Mouse (Mus musculus) heart, postnatal 0 days (tissue): ENCODE data around the gene Sarm1. TPM values are rescaled to one million over a fixed set of nuclear protein-coding genes. Genes with fewer than 3 reads are reported as not detected.
A peak's percentile ranks its signal among the peaks of the same experiment; 100 is the strongest.

Source experiments
- ATAC-seq: fragments of 200-750 bp; cut with Nextera tagmentation; 2 replicates; pipeline ENCODE4 v1.8.0; 2017; ENCODE audit warnings: low read depth, moderate number of reproducible peaks, moderate library complexity; ENCODE audit not compliant: insufficient read depth
- DNase-seq: peaks from one replicate; pipeline ENCODE4 v3.0.0-alpha.2; 2016; ENCODE audit warnings: low spot score
- H3K27ac ChIP-seq: fragments of 300-500 bp; sonication (generic); 2 replicates; pipeline ENCODE4 v1.5.1; 2014; ENCODE audit warnings: low read depth, mild to moderate bottlenecking
- H3K27me3 ChIP-seq: fragments of 300-500 bp; sonication (generic); 2 replicates; pipeline ENCODE4 v1.6.1; 2014; ENCODE audit warnings: low read length, mixed read lengths; ENCODE audit not compliant: control insufficient read depth, insufficient read depth
- H3K36me3 ChIP-seq: fragments of 300-500 bp; sonication (generic); replicated peaks from 2 replicates; pipeline ENCODE4 v1.6.1; 2014; ENCODE audit warnings: low read length, mixed read lengths; ENCODE audit not compliant: control insufficient read depth, insufficient read depth
- H3K4me1 ChIP-seq: fragments of 300-500 bp; sonication (generic); 2 replicates; pipeline ENCODE4 v1.6.1; 2014; ENCODE audit warnings: antibody characterized with exemption; ENCODE audit not compliant: control insufficient read depth, insufficient read depth
- H3K4me2 ChIP-seq: fragments of 300-500 bp; sonication (generic); 2 replicates; pipeline ENCODE4 v1.6.1; 2014; ENCODE audit warnings: low read depth, mild to moderate bottlenecking, low read length, moderate library complexity
- H3K4me3 ChIP-seq: fragments of 300-500 bp; sonication (generic); 2 replicates; pipeline ENCODE4 v1.5.1; 2014; ENCODE audit warnings: low read depth, low read length
- H3K9ac ChIP-seq: fragments of 300-500 bp; sonication (generic); replicated peaks from 2 replicates; pipeline ENCODE4 v1.6.1; 2014; ENCODE audit warnings: low read depth, low read length, mixed read lengths
- H3K9me3 ChIP-seq: fragments of 300-500 bp; sonication (generic); replicated peaks from 2 replicates; pipeline ENCODE4 v1.6.1; 2016; ENCODE audit warnings: low read length; ENCODE audit not compliant: control insufficient read depth
- CTCF ChIP-seq: IDR thresholded peaks from 2 replicates; pipeline ENCODE4 v1.5.1; 2016; ENCODE audit warnings: antibody characterized with exemption, control low read depth, low read depth
- EP300 ChIP-seq: IDR thresholded peaks from 2 replicates; pipeline ENCODE4 v1.6.1; 2016; ENCODE audit warnings: antibody characterized with exemption, low read depth
- WGBS: fragments of 180-500 bp; shearing (Covaris S2); extraction: QIAGEN DNeasy Blood & Tissue Kit; methylation state at CpG from one replicate; pipeline ENCODE4 v1.1.7; 2014; 5-methylcytosine and 5-hydroxymethylcytosine counted together
- polyA plus RNA-seq: library from polyadenylated mRNA; unstranded; fragments of >200 nt; fragmentation: Nextera tagmentation; extraction: Ambion mirVana; gene quantifications from 2 replicates; pipeline ENCODE4 v1.2.1, GENCODE M21; 2015
- total RNA-seq: library from RNA; depleted of rRNA; stranded (reverse); fragments of >200 nt; gene quantifications from 2 replicates; pipeline ENCODE4 v1.2.3, GENCODE M21; 2014; ENCODE audit warnings: low replicate concordance

The Sarm1 gene
- total and polyA plus RNA-seq, 2 experiments from 2014 or later: not detected

DNA sequence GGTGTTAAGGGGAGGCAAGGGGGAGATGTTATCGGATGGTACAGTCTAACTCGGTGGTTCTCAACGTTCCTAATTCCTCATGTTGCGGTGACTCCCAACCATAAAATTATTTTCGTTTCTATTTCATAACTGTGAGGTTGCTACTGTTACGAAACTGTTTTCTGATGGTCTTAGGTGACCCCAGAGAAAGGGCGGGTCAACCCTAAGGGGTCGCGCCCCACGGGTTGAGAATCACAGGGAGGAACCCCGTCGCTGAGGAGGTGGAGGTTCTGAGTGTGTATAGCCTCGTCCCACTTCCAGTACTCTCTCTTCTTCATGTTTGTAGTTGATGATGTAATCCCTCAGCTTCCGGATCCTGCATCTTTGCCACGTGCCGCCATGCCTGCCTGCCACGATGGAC lies 38.8 kb downstream of the Sarm1 start:
- no peak for DNase-seq
- Histone ChIP-seq H3K27me3 (peaks cover 4% of the 10 kb centered on the region; the same call in 1 of the 2 replicates), H3K4me1 (no peaks in the 10 kb centered on the region), H3K36me3 (no peaks in the 10 kb centered on the region), H3K9ac (no peak overlapping the region), H3K9me3 (no peaks in the 10 kb centered on the region), H3K4me3 (no peak overlapping the region), H3K4me2 (no peak overlapping the region), H3K27ac (no peak overlapping the region)
- WGBS: 79% methylated on average over 17 of the region's 17 CpGs
- TF ChIP-seq EP300 (no peak), CTCF (no peak)
- no peak for ATAC-seq

DNA sequence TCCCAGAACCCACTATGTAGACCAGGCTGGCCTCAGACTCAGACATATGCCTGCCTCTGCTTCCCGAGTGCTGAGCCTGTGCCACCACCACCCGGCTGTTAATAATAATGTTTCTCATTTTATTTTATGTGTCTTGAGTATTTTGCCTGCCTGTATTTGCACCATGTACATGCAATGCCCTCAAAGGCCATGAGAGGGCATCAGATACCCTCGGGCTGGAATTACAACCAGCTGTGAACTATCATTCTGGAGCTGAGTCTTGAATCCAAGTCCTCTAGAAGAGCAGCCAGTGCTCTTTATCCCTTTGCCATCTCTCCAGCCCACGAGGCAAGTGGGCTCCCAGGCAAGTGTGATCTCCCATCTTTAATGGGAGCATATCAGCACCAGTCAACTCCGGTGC lies 42.2 kb downstream of the Sarm1 start:
- no peak for ATAC-seq
- DNase-seq: no peak
- H3K4me1 ChIP-seq: no peaks in the 10 kb centered on the region
- no peaks in the 10 kb centered on the region for H3K36me3 ChIP-seq
- no peak overlapping the region for H3K9ac ChIP-seq
- peaks cover 4% of the 10 kb centered on the region; the same call in 1 of the 2 replicates for H3K27me3 ChIP-seq
- no peaks in the 10 kb centered on the region for H3K9me3 ChIP-seq
- 30% methylated on average over 5 of the region's 5 CpGs for WGBS
- no peak overlapping the region for H3K4me3 ChIP-seq
- H3K27ac ChIP-seq: no peak overlapping the region
- no peak overlapping the region for H3K4me2 ChIP-seq
- TF ChIP-seq EP300: no peak
- TF ChIP-seq CTCF: peak; percentile 62

DNA sequence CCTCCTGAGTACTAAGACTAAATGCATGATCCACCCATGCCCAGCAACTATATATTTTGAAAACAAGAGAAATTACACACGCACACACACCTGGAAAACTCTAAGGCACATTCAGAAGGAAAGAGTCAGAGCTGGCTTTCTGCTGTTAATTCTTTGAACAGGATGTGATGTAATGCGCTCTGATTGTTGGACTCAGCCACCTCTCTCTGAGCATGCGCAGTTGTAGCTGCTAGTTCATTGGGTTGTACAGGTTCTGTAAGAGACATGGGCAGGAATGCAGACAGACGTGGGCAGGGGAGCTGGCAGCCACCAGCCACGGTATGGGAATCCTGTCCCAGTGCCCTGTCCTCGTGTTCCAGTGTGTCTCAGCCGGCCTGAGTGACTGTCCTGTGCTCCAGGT lies 43.3 kb downstream of the Sarm1 start:
- no peak overlapping the region for H3K4me3 ChIP-seq
- H3K4me2 ChIP-seq: no peak overlapping the region
- no peak for DNase-seq
- H3K4me1 ChIP-seq: no peaks in the 10 kb centered on the region
- no peak for TF ChIP-seq CTCF
- TF ChIP-seq EP300: no peak
- H3K27me3 ChIP-seq: peaks cover 4% of the 10 kb centered on the region; the same call in 1 of the 2 replicates
- no peaks in the 10 kb centered on the region for H3K9me3 ChIP-seq
- no peak for ATAC-seq
- no peak overlapping the region for H3K27ac ChIP-seq
- no peaks in the 10 kb centered on the region for H3K36me3 ChIP-seq
- WGBS: 59% methylated on average over 7 of the region's 7 CpGs
- no peak overlapping the region for H3K9ac ChIP-seq

DNA sequence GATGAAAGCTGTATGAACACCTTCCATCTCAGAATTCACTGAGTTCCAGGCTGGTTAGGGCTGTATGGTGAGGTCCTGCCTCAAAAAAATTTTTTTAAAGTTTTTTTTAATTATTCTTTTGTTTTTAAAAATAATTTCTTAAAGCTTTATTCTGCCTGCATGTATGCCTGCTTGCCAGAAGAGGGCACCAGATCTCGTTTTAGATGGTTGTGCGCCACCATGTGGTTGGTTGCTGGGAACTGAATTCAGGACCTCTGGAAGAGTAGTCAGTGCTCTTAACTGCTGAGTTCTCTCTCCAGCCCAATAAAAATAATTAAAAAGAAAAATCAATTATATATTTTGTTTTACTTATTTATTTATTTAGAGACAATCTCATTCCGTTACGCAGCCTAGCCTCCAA lies 43.9 kb downstream of the Sarm1 start:
- TF ChIP-seq CTCF: peak; percentile 89
- TF ChIP-seq EP300: no peak
- 14% methylated on average over 4 of the region's 4 CpGs for WGBS
- no peak for ATAC-seq
- Histone ChIP-seq H3K4me2 (no peak overlapping the region), H3K9me3 (no peaks in the 10 kb centered on the region), H3K36me3 (no peaks in the 10 kb centered on the region), H3K27me3 (peaks cover 4% of the 10 kb centered on the region; the same call in 1 of the 2 replicates), H3K9ac (no peak overlapping the region), H3K27ac (no peak overlapping the region), H3K4me1 (no peaks in the 10 kb centered on the region), H3K4me3 (no peak overlapping the region)
- no peak for DNase-seq

DNA sequence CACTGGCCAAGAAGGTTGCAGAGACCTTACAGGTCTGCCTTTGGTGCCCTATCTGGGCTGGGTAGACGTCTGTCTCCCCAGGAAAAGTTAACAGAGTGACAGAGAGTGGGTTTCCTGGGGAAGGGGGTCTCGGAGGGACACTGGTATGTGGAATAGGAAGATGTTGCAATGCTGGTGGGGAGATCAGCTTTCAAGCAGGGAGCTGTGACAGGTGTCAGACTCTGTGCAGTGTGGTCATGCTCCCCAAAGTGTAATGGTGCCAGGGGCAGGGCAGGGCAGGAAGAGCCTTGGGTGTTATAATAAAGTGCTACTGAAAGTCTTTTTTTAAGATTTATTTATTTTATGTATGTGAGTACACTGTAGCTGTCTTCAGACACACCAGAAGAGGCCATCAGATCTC lies 47.2 kb downstream of the Sarm1 start:
- Histone ChIP-seq H3K27ac (no peak overlapping the region), H3K27me3 (no peaks in the 10 kb centered on the region), H3K4me3 (no peak overlapping the region), H3K9ac (no peak overlapping the region), H3K9me3 (no peaks in the 10 kb centered on the region), H3K4me1 (no peaks in the 10 kb centered on the region), H3K36me3 (no peaks in the 10 kb centered on the region), H3K4me2 (no peak overlapping the region)
- ATAC-seq: no peak
- no peak for DNase-seq
- TF ChIP-seq CTCF: no peak
- no peak for TF ChIP-seq EP300
- 34% methylated on average over 2 of the region's 2 CpGs for WGBS

DNA sequence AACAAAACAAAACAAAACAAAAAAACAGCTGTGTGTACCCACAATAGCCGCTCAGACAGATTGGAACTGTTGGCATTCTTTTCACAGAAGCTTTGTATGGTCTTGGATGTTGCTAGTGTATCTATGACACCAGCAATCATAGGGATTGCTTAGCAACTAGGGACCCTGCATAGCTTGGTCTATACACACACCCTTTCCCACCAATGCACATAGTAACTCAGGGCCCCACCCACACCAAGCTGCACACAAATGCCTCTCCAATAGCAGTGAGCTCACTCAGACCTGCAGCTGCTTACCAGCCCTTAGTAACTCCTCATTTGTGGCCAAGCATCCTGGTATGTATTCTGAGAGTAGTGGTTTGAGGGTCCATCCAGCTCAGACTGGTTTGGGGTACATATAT lies 49.3 kb downstream of the Sarm1 start:
- ATAC-seq (no peak), DNase-seq (no peak)
- Histone ChIP-seq H3K27ac (no peak overlapping the region), H3K4me3 (no peak overlapping the region), H3K27me3 (no peaks in the 10 kb centered on the region), H3K9me3 (no peaks in the 10 kb centered on the region), H3K36me3 (no peaks in the 10 kb centered on the region), H3K4me1 (no peaks in the 10 kb centered on the region), H3K4me2 (no peak overlapping the region), H3K9ac (no peak overlapping the region)
- 88% methylated on average over 1 of the region's 1 CpGs for WGBS
- TF ChIP-seq EP300 (no peak), CTCF (no peak)
